Mouse (Mus musculus): ENCODE results near the gene Herc2.

DNA sequence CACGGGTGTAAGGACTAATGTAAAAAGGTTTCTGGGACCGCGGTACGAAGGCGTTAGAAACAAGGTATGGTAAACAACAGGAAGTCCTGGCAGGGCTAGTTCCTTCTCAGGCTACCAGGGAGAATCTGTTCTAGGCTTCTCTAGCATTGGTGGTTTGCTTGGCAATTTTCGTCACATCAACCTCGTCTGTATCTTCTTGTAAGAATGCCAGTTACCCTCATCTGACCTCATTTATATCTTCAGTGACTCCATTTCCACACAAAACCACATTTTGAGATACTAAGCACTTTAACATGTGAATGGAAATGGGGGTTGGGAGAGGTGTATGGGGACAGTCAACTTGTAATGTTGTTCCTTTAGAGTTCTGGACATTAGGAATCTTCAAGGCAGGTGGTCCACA is 98.9 kb downstream of the Herc2 start:
- no peak for TF ChIP-seq POLR2A (IDR thresholded peaks at IDR 0.05; ENCODE audit: borderline replicate concordance, control insufficient read depth, low read depth, low read length)
- TF ChIP-seq CTCF (IDR thresholded peaks at IDR 0.05; ENCODE audit: control insufficient read depth, insufficient read depth, low read length) = no peak

All from bone marrow, adult 2 months (tissue).